Mouse (Mus musculus): ENCODE results near the gene Zfp989.
"Not testable (repeated sequence)": the region's sequence is repeated elsewhere in the genome, so short reads cannot be mapped to it uniquely, and the experiment has no call there.

Zfp989 gene

DNA sequence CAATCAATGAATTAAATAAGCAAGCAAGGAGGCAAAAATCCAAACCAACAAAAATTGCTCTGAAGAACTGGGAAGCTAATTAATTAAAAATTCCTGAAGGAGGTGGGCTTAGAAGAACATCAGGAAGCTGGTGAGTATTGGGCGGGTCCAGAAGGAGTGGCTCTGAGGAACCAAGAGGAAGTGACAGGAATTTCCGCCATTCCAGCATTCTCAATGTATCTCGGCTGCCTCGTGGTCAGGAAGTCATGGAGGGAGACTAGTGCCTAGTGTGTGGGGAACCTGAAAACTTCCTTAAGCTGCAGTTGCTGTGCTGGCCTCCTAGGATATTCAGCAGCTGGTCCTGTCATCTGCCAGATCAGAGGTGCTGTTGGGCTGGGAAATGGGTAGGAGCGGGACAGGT, at the start of gene Zfp989:
Zfp989 (plus strand) TSS at position 220 of the 400 bp plus-strand sequence.
- CTCF ChIA-PET, result not testable (repeated sequence)

DNA sequence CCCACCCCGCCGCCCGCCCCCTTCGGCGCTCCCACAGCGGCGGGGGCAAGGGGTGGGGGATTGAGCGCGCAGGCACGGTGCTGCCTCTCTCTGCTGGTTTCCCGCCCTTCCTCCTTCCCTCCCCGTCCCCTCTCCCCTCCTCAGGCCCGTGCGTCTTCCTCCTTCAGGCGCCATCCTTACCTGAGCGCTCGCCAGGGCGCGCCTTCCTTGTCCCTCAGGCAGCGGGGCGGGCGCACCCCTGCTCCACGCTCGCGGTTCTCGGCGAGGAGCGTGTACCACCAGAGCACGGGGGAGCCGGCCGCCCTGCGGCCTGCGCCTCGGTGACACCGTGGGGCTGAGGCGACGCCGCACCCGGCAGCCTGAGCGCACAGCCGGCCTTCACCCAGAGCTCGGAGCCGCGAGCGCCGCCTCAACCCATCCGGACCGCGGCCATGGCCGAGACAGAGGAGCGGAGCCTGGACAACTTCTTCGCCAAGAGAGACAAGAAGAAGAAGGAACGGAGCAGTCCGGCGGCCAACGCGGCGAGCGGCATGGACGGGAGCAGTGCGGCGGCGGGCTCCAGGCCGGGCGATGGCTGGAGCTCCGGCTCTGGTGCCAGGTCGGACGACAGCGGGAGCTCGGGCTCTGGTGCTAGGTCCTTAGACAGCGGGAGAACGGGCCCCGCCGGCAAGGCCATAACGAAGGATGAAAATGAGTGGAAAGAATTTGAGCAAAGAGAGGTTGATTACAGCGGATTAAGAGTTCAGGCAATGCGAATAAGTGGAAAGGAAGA, 39.3 kb upstream of the Zfp989 start:
- CTCF ChIA-PET, result no interaction called here

DNA sequence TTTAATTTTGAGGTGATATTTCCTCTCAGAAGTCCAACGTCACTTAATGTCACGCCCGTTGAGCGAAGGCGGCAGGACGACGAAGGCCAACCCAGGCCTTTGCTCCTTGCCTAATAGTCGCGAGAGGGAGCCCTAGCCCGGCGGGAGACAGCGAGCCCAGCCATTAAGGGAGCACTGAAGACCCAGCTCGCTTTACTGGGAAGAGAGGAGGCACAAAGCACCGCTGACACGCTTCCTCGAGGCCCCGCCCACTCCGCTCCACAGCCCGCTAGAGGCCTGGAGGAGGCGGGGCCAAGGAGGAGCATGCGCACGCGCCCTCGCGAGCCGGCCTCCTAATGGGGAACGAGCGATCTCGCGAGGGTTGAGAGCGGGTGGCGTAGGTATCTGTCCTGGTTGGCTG, 30.1 kb upstream of the Zfp989 start:
- CTCF ChIA-PET, result not testable (repeated sequence)

DNA sequence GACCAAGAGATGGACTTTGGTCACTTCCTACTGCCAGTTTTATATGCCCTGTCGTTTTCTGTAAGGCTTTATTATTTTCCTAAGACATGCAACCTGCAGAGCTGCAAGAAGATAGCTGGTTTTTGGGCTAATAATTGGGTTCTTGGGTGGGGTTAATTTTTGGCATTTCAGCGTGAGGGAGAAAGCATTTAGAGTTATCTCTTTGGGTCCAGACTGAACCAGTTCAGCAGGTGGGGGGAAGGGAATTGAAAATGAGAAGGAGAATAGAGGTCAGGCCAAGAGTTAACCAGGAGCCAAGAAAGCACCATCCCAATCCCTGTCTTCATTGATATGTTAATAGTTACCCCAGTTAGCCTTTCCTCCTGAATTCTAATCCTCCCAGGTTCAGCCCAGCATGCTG, 4.8 kb downstream of the Zfp989 start:
- CTCF ChIA-PET, result not testable (repeated sequence)

DNA sequence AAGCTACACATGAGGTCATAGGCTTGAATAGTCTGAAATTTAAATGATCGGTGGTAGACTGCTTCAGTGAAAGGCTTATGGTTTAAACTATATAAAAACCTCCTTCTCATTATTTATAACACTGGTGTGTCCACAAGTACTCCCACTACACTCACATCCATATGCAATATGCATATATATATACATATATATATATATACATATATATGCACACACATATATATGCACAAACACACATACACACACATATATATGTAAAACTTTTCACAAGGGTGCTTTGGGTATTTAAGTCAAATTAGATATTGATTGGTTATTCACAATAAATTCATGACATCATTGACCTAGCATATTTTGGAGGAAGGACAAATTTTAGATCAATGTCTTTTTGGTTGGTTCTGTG, 46.6 kb downstream of the Zfp989 start:
- CTCF ChIA-PET, result not testable (repeated sequence)

DNA sequence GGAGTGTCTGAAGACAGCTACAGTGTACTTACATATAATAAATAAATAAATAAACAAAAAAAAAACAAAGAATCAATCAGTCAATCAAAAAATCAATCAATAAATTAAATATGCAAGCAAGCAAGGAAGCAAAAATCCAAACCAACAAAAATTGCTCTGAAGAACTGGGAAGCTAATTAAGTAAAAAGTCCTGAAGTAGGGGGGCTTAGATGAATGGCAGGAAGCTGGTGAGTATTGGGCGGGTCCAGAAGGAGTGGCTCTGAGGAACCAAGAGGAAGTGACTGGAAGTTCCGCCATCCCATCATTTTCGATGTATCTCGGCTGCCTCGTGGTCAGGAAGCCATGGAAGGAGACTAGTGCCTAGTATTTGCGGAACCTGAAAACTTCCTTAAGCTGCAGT, 49.8 kb downstream of the Zfp989 start, which contains the start of gene Rex2:
Rex2 (plus strand) TSS at position 301 of the 400 bp plus-strand sequence.
- CTCF ChIA-PET, result not testable (repeated sequence)

DNA sequence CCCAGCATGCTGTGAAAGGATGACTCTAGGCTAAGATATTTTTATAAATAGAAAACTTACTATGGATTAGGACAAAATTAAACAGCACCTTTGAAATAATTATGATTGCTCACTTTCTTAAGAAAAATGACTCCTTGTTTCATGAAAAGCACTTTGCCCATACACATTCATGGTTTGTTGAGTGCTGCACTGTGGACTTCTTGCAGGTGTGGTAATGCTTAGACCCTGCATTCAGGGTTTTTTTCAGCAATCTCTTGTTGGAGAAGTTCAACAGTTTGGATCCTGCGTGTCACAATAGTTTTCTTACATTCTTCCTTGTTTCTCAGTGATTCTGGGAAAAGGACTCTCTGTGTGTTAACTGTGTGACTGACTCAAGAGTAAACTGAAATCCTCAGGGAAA, 54.6 kb downstream of the Zfp989 start:
- CTCF ChIA-PET, result not testable (repeated sequence)

DNA sequence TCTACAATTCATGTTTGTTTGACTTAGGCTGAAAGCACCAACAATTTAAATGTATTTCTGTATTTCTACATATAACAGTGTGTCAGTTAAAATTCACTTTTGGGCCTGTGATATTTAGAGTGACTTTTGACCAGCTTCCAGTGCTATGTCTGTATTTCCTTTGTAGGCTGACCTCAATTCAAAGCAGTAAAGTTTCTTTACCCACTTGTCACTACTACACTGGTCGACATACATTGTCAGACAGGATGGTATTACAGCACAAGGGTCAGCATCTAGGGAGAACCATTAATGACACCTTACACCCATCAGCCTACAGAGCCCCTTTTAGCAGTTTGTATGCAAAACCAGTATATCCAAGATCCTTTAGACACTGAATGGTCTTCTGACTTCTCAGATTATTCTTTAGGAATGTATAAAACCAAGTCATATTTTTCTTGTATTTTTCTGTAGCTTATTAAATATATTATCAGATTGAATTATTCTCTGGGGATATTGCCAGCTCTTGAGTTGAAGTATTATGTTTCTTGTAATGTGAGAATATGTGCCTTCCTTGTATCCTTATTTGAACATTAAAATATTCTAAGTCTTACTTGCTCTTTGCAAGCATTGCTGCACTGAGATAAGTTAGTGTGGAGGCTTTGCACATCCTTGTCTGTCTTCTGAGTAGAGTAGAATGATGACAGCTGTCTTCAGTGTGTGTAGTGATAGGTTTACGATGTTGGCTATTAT, 59.7 kb downstream of the Zfp989 start:
- CTCF ChIA-PET, result not testable (repeated sequence)

Measured in spleen, embryonic (tissue).